Mouse (Mus musculus): ENCODE results near the gene Aspg. TPM values are rescaled to one million over a fixed set of nuclear protein-coding genes. Genes with fewer than 3 reads are reported as not detected.

Gene Aspg
- polyA plus RNA-seq, 1 experiment from 2014 or later = 0.29 TPM

DNA sequence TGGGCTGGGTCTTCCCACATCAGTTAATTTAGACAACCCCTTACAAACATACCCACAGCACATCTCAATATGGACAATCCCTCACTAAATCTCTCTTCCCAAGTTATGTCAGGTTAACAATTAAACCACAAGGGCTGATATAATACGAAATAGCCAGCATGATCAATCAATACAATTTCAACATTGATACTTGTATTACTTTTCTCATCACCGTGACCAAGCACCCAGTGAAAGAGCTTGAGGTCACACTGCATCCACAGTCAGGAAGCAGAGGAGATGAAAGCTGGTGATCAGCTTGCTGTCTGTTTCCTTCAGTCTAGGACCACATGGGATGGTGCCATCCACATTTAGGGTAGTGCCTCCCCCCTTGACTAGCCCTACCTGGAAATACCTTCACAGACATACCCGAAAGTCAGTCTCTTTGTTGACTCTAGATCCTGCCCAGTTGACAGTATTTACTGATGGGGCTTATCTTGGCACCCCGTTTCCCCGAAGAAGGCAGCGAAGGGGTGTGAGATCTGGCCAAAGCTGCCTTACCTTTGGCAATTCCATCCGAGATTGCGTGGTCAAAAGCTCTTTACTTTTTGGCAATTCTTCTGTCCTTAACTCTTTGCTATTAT lies 12.1 kb upstream of the Aspg start:
- H3K27me3 ChIP-seq (ENCODE audit: control insufficient read depth, insufficient read depth, low read length) = 0 out of 2 replicates have a peak, but pooled peaks cover 3% of the 10 kb centered on the region
- H3K9me3 ChIP-seq (ENCODE audit: control insufficient read depth, low read length) = no peaks in the 10 kb centered on the region
- ATAC-seq (ENCODE audit: low FRiP score) = no peak
- DNase-seq (ENCODE audit: low spot score) = no peak
- WGBS = 88% methylated on average over 8 of the region's 8 CpGs
- no peak overlapping the region for H3K4me3 ChIP-seq (replicated peaks; ENCODE audit: low read length)
- H3K9ac ChIP-seq = no peak overlapping the region
- no peak overlapping the region for H3K4me2 ChIP-seq (replicated peaks)
- no peaks in the 10 kb centered on the region for H3K4me1 ChIP-seq (replicated peaks; ENCODE audit: control insufficient read depth, insufficient read depth, low read length)
- H3K27ac ChIP-seq = no peak overlapping the region
- H3K36me3 ChIP-seq (replicated peaks; ENCODE audit: control insufficient read depth, insufficient read depth) = no peaks in the 10 kb centered on the region

DNA sequence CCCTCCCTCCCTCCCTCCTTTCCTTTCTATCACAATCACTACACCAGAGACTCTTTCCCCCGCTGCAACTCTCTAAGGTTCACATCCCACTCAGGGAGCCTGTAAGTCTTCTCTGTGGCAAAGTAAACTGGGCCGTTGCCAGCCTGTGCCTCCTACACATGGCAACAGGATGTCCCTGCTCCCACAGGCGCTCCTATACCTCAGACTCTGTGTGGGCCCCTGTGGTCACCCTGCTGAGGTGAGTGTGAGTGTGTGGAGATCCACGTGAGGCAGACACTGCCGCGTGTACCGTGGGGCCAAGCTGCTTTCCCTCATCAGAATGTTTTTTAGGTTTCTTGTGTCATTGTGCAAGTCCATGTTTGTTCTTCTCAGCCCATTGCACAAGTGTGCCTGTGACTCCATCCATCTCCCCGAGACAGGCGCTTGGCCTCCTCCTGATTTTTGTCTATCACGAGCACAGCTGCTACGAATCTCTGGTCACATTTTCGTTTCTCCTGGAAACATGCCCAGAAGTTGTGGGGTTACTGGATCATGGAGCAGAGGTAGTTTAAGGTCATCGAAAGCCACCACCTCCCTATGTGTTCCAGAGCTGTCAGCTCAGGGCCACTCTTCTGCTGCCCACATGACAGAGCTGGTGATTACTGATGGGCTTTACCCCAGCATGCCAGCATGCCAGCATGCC lies 10.3 kb upstream of the Aspg start:
- ATAC-seq (ENCODE audit: low FRiP score) (no peak), DNase-seq (ENCODE audit: low spot score) (no peak)
- Histone ChIP-seq H3K4me1 (replicated peaks; ENCODE audit: control insufficient read depth, insufficient read depth, low read length) (no peaks in the 10 kb centered on the region), H3K4me2 (replicated peaks) (no peak overlapping the region), H3K9ac (no peak overlapping the region), H3K36me3 (replicated peaks; ENCODE audit: control insufficient read depth, insufficient read depth) (no peaks in the 10 kb centered on the region), H3K4me3 (replicated peaks; ENCODE audit: low read length) (no peak overlapping the region), H3K27me3 (ENCODE audit: control insufficient read depth, insufficient read depth, low read length) (0 out of 2 replicates have a peak, but pooled peaks cover 3% of the 10 kb centered on the region), H3K27ac (no peak overlapping the region), H3K9me3 (ENCODE audit: control insufficient read depth, low read length) (no peaks in the 10 kb centered on the region)
- WGBS = 72% methylated on average over 13 of the region's 13 CpGs

- H3K27ac ChIP-seq = no peak overlapping the region
- DNase-seq (ENCODE audit: low spot score) = no peak
- no peaks in the 10 kb centered on the region for H3K9me3 ChIP-seq (ENCODE audit: control insufficient read depth, low read length)
- no peak overlapping the region for H3K4me3 ChIP-seq (replicated peaks; ENCODE audit: low read length)
- H3K4me2 ChIP-seq (replicated peaks) = no peak overlapping the region
- no peak overlapping the region for H3K9ac ChIP-seq
- H3K36me3 ChIP-seq (replicated peaks; ENCODE audit: control insufficient read depth, insufficient read depth) = no peaks in the 10 kb centered on the region
- no peak for ATAC-seq (ENCODE audit: low FRiP score)
- H3K4me1 ChIP-seq (replicated peaks; ENCODE audit: control insufficient read depth, insufficient read depth, low read length) = no peaks in the 10 kb centered on the region
- 81% methylated on average over 8 of the region's 8 CpGs for WGBS
- no peaks in the 10 kb centered on the region for H3K27me3 ChIP-seq (ENCODE audit: control insufficient read depth, insufficient read depth, low read length)
These were observed 9.8 kb upstream of the Aspg start for GRCm38 (mm10) chr12:112096733-112097117.

DNA sequence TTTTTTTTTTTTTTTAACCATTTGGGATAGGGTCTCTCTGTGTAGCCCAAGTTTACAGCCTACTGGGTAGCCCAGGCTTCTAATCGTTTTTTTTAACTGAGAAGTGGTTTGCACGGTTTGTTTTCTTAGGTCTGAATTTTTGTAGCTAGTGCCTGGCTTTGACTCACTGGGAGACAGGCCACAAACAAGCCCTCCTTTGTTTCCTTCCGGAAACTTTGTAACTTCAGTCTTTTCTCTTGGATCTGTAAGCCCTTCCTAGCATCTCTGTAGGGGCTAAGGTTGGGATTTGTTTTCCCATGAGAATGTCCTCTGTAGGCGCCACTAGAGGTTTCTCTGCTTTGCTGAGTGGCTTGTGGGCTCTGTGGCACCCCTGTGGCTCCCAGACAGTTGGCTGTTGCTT lies 6.4 kb upstream of the Aspg start:
- no peaks in the 10 kb centered on the region for H3K36me3 ChIP-seq (replicated peaks; ENCODE audit: control insufficient read depth, insufficient read depth)
- no peak overlapping the region for H3K27ac ChIP-seq
- no peak overlapping the region for H3K4me2 ChIP-seq (replicated peaks)
- H3K4me3 ChIP-seq (replicated peaks; ENCODE audit: low read length) = no peak overlapping the region
- no peak for ATAC-seq (ENCODE audit: low FRiP score)
- no peaks in the 10 kb centered on the region for H3K9me3 ChIP-seq (ENCODE audit: control insufficient read depth, low read length)
- no peak for DNase-seq (ENCODE audit: low spot score)
- no peaks in the 10 kb centered on the region for H3K27me3 ChIP-seq (ENCODE audit: control insufficient read depth, insufficient read depth, low read length)
- no peak overlapping the region for H3K9ac ChIP-seq
- 60% methylated on average over 4 of the region's 4 CpGs for WGBS
- H3K4me1 ChIP-seq (replicated peaks; ENCODE audit: control insufficient read depth, insufficient read depth, low read length) = no peaks in the 10 kb centered on the region

DNA sequence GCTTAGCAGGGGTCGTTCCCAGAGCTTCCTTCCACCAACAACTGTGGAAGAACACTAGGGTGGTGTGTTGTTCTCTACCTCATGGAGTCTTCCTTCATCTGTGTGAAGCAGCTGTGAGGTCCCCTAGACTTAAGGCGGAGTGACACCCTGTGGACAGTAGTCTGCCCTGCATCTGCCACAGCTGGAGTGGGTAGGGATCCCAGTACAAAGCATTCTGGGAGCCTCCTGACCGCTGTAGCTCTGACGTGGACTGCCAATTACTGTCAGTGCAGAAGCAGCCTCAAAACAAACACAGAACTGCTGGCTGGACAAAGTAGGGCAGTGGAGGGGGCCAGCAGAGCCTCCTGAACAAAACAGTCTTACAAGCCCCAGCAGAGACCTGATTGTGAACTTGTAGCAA lies 5.4 kb upstream of the Aspg start:
- Histone ChIP-seq H3K4me1 (replicated peaks; ENCODE audit: control insufficient read depth, insufficient read depth, low read length) (no peaks in the 10 kb centered on the region), H3K9ac (no peak overlapping the region), H3K27ac (no peak overlapping the region), H3K4me3 (replicated peaks; ENCODE audit: low read length) (no peak overlapping the region), H3K9me3 (ENCODE audit: control insufficient read depth, low read length) (no peaks in the 10 kb centered on the region), H3K4me2 (replicated peaks) (no peak overlapping the region), H3K27me3 (ENCODE audit: control insufficient read depth, insufficient read depth, low read length) (0 out of 2 replicates have a peak, but pooled peaks cover 3% of the 10 kb centered on the region), H3K36me3 (replicated peaks; ENCODE audit: control insufficient read depth, insufficient read depth) (no peaks in the 10 kb centered on the region)
- ATAC-seq (ENCODE audit: low FRiP score) = no peak
- no peak for DNase-seq (ENCODE audit: low spot score)
- WGBS = 61% methylated on average over 4 of the region's 4 CpGs

GRCm38 (mm10) chr12:112103179-112103578 lies 3.3 kb upstream of the Aspg start:
- Histone ChIP-seq H3K4me3 (replicated peaks; ENCODE audit: low read length) (no peak overlapping the region), H3K4me2 (replicated peaks) (no peak overlapping the region), H3K27ac (no peak overlapping the region), H3K4me1 (replicated peaks; ENCODE audit: control insufficient read depth, insufficient read depth, low read length) (no peaks in the 10 kb centered on the region), H3K27me3 (ENCODE audit: control insufficient read depth, insufficient read depth, low read length) (0 out of 2 replicates have a peak, but pooled peaks cover 9% of the 10 kb centered on the region), H3K36me3 (replicated peaks; ENCODE audit: control insufficient read depth, insufficient read depth) (no peaks in the 10 kb centered on the region), H3K9ac (no peak overlapping the region), H3K9me3 (ENCODE audit: control insufficient read depth, low read length) (no peaks in the 10 kb centered on the region)
- DNase-seq (ENCODE audit: low spot score) = no peak
- ATAC-seq (ENCODE audit: low FRiP score) = no peak
- 89% methylated on average over 5 of the region's 5 CpGs for WGBS

- no peak for ATAC-seq (ENCODE audit: low FRiP score)
- H3K4me1 ChIP-seq (replicated peaks; ENCODE audit: control insufficient read depth, insufficient read depth, low read length) = no peaks in the 10 kb centered on the region
These were observed 1.6 kb upstream of the Aspg start for GRCm38 (mm10) chr12:112104890-112105289.

GRCm38 (mm10) chr12:112107685-112108084 lies 1.2 kb downstream of the Aspg start:
- Histone ChIP-seq H3K27me3 (ENCODE audit: control insufficient read depth, insufficient read depth, low read length) (0 out of 2 replicates have a peak, but pooled peaks cover 9% of the 10 kb centered on the region), H3K27ac (no peak overlapping the region), H3K4me1 (replicated peaks; ENCODE audit: control insufficient read depth, insufficient read depth, low read length) (no peaks in the 10 kb centered on the region), H3K4me3 (replicated peaks; ENCODE audit: low read length) (no peak overlapping the region), H3K9me3 (ENCODE audit: control insufficient read depth, low read length) (no peaks in the 10 kb centered on the region), H3K4me2 (replicated peaks) (no peak overlapping the region), H3K9ac (no peak overlapping the region), H3K36me3 (replicated peaks; ENCODE audit: control insufficient read depth, insufficient read depth) (no peaks in the 10 kb centered on the region)
- no peak for ATAC-seq (ENCODE audit: low FRiP score)
- WGBS = 93% methylated on average over 8 of the region's 8 CpGs
- DNase-seq (ENCODE audit: low spot score) = no peak

More at GRCm38 (mm10) chr12:112104890-112105289, 1.6 kb upstream of the Aspg start:
- H3K9ac ChIP-seq = no peak overlapping the region
- H3K27ac ChIP-seq = no peak overlapping the region
- 91% methylated on average over 11 of the region's 11 CpGs for WGBS
- H3K9me3 ChIP-seq (ENCODE audit: control insufficient read depth, low read length) = no peaks in the 10 kb centered on the region
- no peaks in the 10 kb centered on the region for H3K36me3 ChIP-seq (replicated peaks; ENCODE audit: control insufficient read depth, insufficient read depth)
- no peak overlapping the region for H3K4me3 ChIP-seq (replicated peaks; ENCODE audit: low read length)
- H3K4me2 ChIP-seq (replicated peaks) = no peak overlapping the region
- DNase-seq (ENCODE audit: low spot score) = no peak
- H3K27me3 ChIP-seq (ENCODE audit: control insufficient read depth, insufficient read depth, low read length) = 0 out of 2 replicates have a peak, but pooled peaks cover 9% of the 10 kb centered on the region

DNA sequence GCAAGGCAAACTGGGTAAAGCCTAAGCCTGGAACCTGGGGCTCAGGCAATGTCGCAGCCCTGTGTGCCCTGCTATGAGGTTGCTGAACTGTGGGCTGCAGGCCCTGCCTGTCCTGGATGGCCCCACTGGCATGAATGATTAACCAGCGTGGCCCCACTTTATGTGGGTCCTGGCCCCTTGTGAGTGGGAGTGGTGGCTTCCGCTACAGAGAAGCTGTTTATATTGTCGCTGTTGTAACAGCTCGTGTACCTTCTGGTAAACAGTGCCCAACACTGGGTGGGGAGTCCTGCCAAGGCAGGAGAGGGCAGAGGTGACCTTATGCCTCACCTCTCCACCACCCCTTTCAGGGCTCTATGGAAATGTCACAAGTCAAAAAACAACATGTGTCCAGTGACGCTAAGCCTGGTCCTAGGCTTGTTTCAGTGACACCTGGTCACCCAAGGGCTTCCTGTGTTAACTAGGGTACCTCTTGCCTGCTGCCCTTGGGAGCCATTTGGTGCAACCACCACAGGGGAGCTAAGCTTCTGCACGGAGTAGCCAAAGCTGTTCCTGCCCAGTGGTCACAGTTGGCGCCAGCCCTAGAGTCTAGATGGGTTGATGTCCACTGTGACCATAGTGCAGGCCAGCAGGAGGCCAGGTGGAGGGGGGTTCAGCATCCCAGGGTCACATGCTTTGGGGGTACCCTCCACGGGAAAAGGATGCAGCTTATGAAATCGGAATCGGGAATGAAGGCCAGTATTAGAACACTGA lies 2.4 kb downstream of the Aspg start:
- H3K4me2 ChIP-seq (replicated peaks) = no peak overlapping the region
- H3K4me3 ChIP-seq (replicated peaks; ENCODE audit: low read length) = no peak overlapping the region
- no peaks in the 10 kb centered on the region for H3K9me3 ChIP-seq (ENCODE audit: control insufficient read depth, low read length)
- H3K27me3 ChIP-seq (ENCODE audit: control insufficient read depth, insufficient read depth, low read length) = 0 out of 2 replicates have a peak, but pooled peaks cover 9% of the 10 kb centered on the region
- H3K27ac ChIP-seq = no peak overlapping the region
- ATAC-seq (ENCODE audit: low FRiP score) (no peak), DNase-seq (ENCODE audit: low spot score) (no peak)
- 90% methylated on average over 11 of the region's 11 CpGs for WGBS
- H3K4me1 ChIP-seq (replicated peaks; ENCODE audit: control insufficient read depth, insufficient read depth, low read length) = no peaks in the 10 kb centered on the region
- no peak overlapping the region for H3K9ac ChIP-seq
- H3K36me3 ChIP-seq (replicated peaks; ENCODE audit: control insufficient read depth, insufficient read depth) = no peaks in the 10 kb centered on the region

Data from hindbrain, embryonic 14.5 days (tissue).